Mouse (Mus musculus) macrophage (primary cell): ENCODE data around the gene Hsf5. TPM values are rescaled to one million over a fixed set of nuclear protein-coding genes. Genes with fewer than 3 reads are reported as not detected.

Source experiments
- H3K27ac ChIP-seq: fragments of 350-480 bp; formaldehyde crosslinking; 2 replicates; pipeline ENCODE4 v1.9.0; 2021
- H3K36me3 ChIP-seq: fragments of 350-480 bp; formaldehyde crosslinking; 2 replicates; pipeline ENCODE4 v1.9.0; 2021; ENCODE audit errors: inconsistent target
- H3K4me3 ChIP-seq: fragments of 350-480 bp; formaldehyde crosslinking; 2 replicates; pipeline ENCODE4 v1.9.0; 2021; ENCODE audit errors: inconsistent target
- H3K79me2 ChIP-seq: fragments of 350-480 bp; formaldehyde crosslinking; 2 replicates; pipeline ENCODE4 v1.9.0; 2021; ENCODE audit errors: inconsistent target
- WGBS: methylation state at CpG from one replicate; pipeline ENCODE4 v1.1.7; 2026; ENCODE audit warnings: inconsistent platforms; ENCODE audit not compliant: missing documents; 5-methylcytosine and 5-hydroxymethylcytosine counted together
- polyA plus RNA-seq: library from polyadenylated mRNA; stranded (reverse); fragments of 250-400 nt; gene quantifications from 3 replicates; pipeline ENCODE4 v1.2.4, GENCODE M21; 2018; ENCODE audit warnings: inconsistent platforms

Hsf5 gene
- polyA plus RNA-seq, 1 experiment from 2014 or later = not detected

DNA sequence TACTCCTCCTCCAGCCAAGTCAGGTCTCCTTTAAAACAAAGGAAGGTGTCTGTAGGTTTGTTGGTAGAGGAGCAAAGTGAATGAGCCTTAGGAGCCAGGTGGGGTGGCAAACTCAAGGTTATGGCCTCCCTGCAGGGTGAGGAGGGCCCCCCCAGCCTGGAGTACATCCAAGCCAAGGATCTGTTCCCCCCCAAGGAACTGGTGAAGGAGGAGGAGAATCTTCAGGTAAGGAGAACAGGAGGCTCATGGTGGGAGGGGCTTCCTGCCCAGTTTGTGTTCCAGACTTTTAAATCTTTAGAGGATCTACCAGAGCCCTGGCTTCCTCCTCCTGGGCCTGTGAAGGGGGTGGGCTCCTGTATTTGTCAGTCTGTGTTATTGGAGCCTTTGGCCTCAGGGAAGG, 19.9 kb upstream of the Hsf5 start:
- no peak overlapping the region for H3K4me3 ChIP-seq
- H3K36me3 ChIP-seq = peaks cover 57% of the 10 kb centered on the region
- peaks cover 18% of the 10 kb centered on the region; the same call in 1 of the 2 replicates for H3K79me2 ChIP-seq
- H3K27ac ChIP-seq = no peak overlapping the region

DNA sequence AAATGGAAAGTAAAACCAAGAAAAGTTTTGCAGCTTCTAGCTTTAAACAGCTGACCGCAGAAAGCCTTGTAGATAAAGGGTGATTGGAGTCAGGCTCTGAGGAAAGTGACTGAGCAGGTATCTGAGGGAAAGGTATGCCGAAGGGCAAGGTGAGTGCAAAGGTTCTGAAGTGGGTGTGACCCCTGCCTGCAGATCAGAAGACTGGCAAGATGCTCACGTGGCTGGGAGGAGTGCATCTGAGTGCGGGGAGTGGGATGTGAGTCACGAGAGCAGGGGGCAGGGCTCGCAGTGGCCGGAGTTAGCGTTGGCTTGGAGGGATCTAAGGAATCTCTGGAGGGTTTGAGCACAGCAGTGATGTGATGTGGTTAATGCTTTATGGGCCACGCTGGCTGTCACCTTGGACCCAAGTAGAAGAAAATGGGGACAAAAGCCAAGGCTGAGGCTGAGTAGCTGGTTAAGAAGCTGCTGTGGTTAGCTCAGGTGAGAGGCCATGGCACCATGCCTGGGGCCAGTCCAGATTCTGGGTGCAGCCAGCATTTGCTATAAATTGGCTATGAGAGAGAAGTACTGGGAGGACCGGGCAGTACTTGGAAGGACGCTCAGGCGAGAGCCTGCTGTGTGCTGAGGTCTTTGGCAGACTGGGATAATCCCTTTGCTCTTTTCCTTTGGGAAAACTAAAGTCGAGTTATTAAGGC, 17.4 kb upstream of the Hsf5 start:
- 96% methylated on average over 13 of the region's 13 CpGs for WGBS
- Histone ChIP-seq H3K36me3 (peaks cover 70% of the 10 kb centered on the region), H3K27ac (no peak overlapping the region), H3K4me3 (no peak overlapping the region), H3K79me2 (no peaks in the 10 kb centered on the region)

DNA sequence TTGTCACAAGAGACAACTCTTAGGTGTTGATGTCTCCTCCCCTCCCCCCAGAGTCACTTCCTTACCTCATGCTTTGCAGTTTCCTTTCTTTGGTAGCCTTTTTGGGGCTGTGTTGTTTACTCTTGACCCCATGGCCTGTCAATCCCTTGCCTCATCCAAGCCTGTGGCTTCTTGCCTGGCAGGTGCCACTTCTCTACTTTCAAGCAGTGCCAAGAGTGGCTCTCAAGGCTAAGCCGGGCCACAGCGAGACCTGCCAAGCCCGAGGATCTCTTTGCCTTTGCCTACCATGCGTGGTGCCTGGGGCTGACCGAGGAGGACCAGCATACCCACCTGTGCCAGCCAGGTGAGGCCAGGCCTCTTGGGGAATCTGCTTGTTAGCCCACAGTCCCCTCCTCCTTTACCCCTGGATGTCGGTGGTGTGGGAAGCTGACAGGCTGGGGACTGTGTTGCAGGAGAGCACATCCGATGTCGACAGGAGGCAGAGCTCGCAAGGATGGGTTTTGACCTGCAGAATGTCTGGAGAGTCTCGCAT, 16.6 kb upstream of the Hsf5 start:
- no peak overlapping the region for H3K4me3 ChIP-seq
- peaks cover 78% of the 10 kb centered on the region for H3K36me3 ChIP-seq
- H3K27ac ChIP-seq = no peak overlapping the region
- no peaks in the 10 kb centered on the region for H3K79me2 ChIP-seq
- 98% methylated on average over 10 of the region's 10 CpGs for WGBS

DNA sequence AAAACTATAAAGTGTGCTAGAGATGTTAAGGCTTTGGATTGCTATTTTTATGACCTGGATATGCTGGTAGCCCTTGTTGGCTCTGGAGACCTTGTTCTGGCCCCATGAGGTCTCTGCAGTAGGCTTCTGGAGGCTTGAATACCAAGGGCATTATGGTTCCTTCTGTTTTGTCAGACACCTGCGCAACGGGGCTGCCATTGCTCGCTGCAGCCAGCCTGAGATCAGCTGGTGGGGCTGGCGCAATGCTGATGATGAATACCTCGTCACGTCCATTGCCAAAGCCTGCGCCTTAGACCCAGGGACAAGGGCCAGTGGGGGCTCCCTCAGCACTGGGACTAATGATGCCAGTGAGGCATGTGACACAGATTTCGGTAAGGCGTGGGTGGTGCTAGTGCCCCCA, 14.7 kb upstream of the Hsf5 start:
- Histone ChIP-seq H3K27ac (no peak overlapping the region), H3K36me3 (peaks cover 93% of the 10 kb centered on the region), H3K79me2 (no peaks in the 10 kb centered on the region), H3K4me3 (no peak overlapping the region)
- 92% methylated on average over 9 of the region's 9 CpGs for WGBS

DNA sequence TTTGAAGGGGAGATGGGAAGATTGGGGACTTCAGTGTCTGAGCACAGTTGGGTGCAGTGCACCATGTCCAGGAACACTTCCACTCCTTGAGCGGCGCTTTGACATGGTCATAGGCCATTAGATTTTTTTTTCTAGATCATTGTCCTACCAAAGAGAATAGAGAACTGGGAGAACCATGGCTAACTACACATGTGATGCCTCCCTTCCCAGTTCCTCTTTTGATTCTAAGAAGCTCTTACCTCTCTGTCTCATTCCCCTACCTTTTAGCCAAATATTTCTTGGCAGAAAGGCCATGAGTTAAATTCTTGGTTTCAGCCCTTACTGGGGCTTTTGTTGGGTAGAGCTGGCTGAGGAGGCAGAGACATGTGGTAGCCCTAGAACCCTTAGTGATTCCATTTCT, 13.4 kb upstream of the Hsf5 start:
- H3K4me3 ChIP-seq = no peak overlapping the region
- peaks cover 90% of the 10 kb centered on the region for H3K36me3 ChIP-seq
- no peaks in the 10 kb centered on the region for H3K79me2 ChIP-seq
- H3K27ac ChIP-seq = no peak overlapping the region
- 91% methylated on average over 2 of the region's 2 CpGs for WGBS

DNA sequence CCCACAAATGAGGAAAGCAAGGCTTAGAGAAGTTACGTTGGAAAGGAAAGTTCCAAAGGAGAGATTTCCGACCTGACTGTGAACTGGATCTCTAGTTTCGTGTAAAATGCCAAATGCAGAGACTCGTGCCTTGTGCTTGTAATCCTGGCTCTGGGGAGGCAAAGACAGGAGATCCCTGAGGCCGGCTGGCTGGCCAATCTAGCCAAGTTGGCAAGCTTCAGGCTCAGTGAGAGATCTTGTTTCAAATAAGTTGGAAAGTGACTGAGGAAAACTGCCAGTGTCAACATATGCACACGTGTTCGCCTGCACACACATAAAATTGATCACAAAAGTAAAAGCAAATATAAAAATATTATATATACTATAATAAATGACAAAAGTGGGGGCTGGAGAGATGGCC, 7.7 kb upstream of the Hsf5 start:
- Histone ChIP-seq H3K4me3 (no peak overlapping the region), H3K27ac (no peak overlapping the region), H3K79me2 (no peaks in the 10 kb centered on the region), H3K36me3 (peaks cover 86% of the 10 kb centered on the region)
- 93% methylated on average over 7 of the region's 7 CpGs for WGBS

DNA sequence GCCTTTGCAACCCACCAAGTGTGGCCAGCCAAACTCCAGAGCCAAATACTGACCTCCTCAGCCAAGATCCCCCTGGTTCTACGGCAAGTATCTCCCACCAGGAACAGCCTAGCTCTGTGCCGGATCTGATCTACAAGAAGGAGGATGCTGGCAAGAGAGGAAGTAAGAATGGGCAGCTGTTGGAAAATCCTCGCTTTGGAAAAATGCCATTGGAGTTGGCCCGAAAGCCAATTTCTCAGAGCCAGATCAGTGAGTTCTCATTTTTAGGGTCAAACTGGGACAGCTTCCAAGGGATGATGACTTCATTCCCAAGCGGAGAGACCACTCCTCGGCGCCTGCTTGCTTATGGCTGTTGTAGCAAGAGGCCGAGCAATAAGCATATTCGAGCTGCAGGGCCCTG, 5.4 kb upstream of the Hsf5 start:
- Histone ChIP-seq H3K4me3 (no peak overlapping the region), H3K27ac (no peak overlapping the region), H3K36me3 (peaks cover 87% of the 10 kb centered on the region), H3K79me2 (no peaks in the 10 kb centered on the region)
- 95% methylated on average over 9 of the region's 9 CpGs for WGBS

DNA sequence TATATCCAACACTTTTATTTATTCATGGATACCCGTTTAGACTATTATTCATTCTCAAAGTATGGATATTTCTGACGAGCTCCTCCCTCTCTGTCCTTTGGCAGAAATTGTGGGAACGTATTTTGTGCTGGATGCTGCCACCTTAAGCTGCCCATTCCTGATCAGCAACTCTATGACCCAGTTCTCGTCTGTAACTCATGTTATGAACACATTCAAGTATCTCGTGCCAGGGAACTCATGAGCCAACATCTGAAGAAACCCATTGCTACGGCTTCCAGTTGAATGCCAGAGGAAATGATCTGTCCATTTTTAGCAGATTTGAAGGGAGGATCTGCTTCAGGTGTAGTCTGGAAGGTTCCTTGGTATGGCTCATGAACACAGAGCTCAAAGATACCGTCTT, 3.0 kb upstream of the Hsf5 start:
- H3K36me3 ChIP-seq = peaks cover 75% of the 10 kb centered on the region
- no peak overlapping the region for H3K4me3 ChIP-seq
- no peaks in the 10 kb centered on the region for H3K79me2 ChIP-seq
- no peak overlapping the region for H3K27ac ChIP-seq
- WGBS = 98% methylated on average over 7 of the region's 7 CpGs

DNA sequence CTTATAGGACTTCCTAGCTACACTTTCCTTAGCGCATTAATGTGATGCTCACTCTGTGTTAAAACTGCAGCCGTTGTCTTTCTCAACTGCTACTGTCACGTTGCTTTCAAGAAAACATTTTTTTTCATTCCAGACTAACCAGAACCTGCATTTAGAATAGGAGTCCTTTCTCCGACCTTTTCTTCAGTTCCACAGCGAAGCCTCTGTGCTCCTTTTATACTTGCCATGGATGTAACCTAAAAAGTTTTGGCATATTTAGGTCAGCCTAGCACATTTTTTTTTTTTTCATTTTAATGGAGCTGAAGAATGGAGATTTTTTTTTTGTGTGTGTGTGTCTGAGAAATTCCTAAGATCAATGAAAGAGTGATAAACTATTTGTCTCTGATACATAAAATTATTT, 1.4 kb upstream of the Hsf5 start:
- Histone ChIP-seq H3K79me2 (no peaks in the 10 kb centered on the region), H3K36me3 (peaks cover 66% of the 10 kb centered on the region), H3K27ac (no peak overlapping the region), H3K4me3 (no peak overlapping the region)
- WGBS = 99% methylated on average over 5 of the region's 5 CpGs

DNA sequence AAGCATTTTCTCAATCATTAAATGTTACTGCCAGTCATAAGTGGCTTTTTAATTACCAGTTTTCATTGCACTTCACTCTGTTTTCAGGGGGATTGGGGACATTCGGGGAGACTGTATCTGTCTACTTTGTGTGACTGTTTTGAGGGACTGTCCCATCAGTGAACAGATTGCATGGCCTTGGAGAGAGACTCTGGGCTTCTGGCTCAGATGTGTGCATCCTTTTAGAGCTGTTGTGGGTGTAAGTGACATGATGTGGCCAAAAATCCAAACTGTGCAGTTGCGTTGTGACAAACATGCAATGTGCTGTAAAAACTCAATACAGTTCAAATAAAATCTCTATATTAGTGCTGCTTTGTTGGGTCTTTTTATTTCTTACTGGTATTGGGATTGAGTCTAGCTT, 1.0 kb upstream of the Hsf5 start:
- H3K79me2 ChIP-seq = no peaks in the 10 kb centered on the region
- H3K36me3 ChIP-seq = peaks cover 62% of the 10 kb centered on the region
- 100% methylated on average over 2 of the region's 2 CpGs for WGBS
- no peak overlapping the region for H3K4me3 ChIP-seq
- H3K27ac ChIP-seq = no peak overlapping the region

DNA sequence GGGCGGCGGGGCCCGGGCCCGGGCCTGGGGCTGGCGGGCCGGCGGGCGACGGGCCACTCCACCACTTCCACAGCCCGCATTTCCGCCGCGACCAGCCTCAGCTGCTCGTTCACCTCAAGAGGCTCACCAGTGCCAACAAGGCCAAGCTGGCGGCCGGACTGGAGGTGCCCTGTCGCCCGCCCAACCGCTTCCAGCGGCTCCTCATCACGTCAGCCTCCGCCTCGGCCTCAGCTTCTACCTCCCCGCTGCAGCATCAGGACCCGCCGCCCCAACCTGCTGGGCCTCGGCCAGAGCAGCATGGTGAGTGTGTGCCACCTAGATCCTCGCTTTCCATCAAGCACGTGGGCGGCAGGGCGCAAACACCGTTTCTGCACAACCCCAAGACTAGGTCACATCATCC, 642 bp downstream of the Hsf5 start:
- no peaks in the 10 kb centered on the region for H3K79me2 ChIP-seq
- 98% methylated on average over 22 of the region's 32 CpGs for WGBS
- no peak overlapping the region for H3K27ac ChIP-seq
- no peak overlapping the region for H3K4me3 ChIP-seq
- peaks cover 46% of the 10 kb centered on the region for H3K36me3 ChIP-seq

DNA sequence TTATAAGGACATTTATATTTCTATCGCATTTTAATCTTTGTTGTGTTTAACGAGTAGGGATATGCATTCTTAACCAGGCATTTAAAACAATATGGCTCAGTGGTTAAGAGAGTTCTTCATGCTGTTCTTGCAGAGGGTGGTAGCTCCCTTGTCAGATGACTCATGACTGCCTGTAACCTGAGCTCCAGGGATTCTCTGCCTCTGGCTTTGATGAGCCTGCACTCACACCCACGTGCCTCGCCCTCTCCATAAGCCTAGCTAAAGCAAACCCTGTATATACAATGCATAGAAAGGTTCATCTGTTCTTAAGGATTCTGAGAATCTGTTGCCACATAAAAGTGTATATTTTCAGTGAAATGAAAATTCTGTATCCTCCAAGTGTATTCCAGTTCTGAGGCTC, 6.2 kb downstream of the Hsf5 start:
- H3K79me2 ChIP-seq = no peaks in the 10 kb centered on the region
- H3K27ac ChIP-seq = no peak overlapping the region
- peaks cover under 1% of the 10 kb centered on the region; the same call in 1 of the 2 replicates for H3K36me3 ChIP-seq
- no peak overlapping the region for H3K4me3 ChIP-seq
- WGBS = 100% methylated on average over 4 of the region's 4 CpGs

DNA sequence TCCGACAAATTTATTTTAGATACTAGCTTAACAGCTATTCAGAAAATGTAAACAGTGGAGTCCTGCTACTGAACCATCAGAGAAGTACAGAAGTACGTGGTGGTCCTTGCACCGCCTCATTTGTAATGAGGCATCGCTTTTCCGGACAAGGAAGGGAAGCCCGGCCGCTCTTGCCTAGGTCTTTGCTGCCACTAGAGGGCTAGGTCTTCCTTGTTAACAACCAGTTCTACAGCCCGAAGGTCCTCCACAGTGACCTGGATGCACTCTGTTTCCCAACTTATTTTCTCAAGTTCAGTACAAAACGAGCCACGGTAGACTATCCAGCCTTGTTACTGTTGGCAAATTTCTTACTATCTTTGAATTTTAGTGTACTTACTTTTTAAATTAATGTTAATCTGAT, 12.9 kb downstream of the Hsf5 start:
- no peak overlapping the region for H3K4me3 ChIP-seq
- no peaks in the 10 kb centered on the region for H3K79me2 ChIP-seq
- no peaks in the 10 kb centered on the region for H3K36me3 ChIP-seq
- WGBS = 20% methylated on average over 10 of the region's 10 CpGs
- no peak overlapping the region for H3K27ac ChIP-seq

DNA sequence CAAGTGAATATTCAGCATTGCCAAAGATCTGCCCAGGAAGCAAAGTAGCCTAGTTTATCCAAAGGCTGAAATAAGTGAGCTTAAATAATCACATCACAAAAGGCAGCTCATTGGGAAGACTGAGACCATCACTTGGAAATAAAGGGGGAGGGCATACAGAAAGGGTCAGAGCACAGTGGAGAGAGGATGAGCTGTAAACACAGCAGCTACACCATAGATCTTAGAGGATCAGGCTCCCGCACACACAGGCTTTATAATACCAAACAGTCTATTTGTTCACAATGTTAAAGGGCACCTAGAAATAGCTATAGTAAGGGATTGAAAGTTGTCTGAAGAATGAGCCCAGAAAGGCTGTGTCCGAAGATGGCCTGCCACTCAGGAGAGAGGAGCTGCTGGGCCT, 21.8 kb downstream of the Hsf5 start:
- no peaks in the 10 kb centered on the region for H3K36me3 ChIP-seq
- 54% methylated on average over 2 of the region's 2 CpGs for WGBS
- no peaks in the 10 kb centered on the region for H3K79me2 ChIP-seq
- no peak overlapping the region for H3K27ac ChIP-seq
- H3K4me3 ChIP-seq = peak overlapping the region; percentile 22

DNA sequence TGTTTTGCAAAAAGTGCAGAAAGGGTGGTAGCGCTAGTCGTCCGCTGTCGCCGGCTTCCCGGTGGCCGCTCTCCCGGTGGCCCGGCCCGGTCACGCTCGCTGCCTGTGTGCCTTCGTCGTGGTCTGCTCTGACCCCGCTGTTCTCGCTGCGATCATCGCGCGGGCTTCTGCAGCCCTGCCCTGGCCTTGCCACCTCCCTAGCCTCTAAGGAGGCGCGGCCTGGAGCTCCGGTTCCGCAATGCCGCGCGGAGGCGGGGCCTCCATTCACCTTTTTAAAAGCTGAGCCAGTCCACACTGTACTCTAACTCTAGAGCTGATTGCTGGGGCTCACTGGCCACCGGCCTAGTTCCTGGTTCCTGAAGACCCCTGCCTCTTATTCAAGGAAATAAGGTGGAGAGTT, 22.2 kb downstream of the Hsf5 start:
- WGBS = 3% methylated on average over 29 of the region's 29 CpGs
- peak overlapping the region; percentile 22 for H3K4me3 ChIP-seq
- H3K36me3 ChIP-seq = no peaks in the 10 kb centered on the region
- H3K27ac ChIP-seq = no peak overlapping the region
- H3K79me2 ChIP-seq = no peaks in the 10 kb centered on the region

DNA sequence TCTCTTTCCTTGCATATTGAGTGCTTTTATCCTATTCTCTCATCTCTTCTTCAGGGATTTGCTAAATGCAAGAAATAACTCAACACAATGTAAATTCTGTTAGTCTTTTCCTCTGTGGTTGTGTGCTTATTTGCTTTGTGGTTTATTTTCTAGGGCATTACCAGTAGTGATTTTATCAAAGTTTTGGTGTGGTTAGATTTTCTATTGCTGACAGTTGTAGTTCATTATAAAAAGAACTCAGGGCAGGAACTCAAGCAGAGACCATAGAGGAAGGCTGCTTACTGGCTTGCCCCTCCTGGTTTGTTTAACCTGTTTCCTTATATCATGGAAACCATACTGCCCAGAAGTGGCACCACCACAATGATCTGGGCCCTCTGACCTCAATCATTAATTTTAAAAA, 25.9 kb downstream of the Hsf5 start:
- Histone ChIP-seq H3K4me3 (no peak overlapping the region), H3K27ac (no peak overlapping the region), H3K36me3 (no peaks in the 10 kb centered on the region), H3K79me2 (no peaks in the 10 kb centered on the region)
